Mouse (Mus musculus) liver, adult 2 months (tissue): Measurements from ENCODE around the gene Slc7a6.

ENCODE experiments used
- CTCF ChIP-seq: fragments of 200-500 bp; IDR thresholded peaks from 2 replicates; pipeline ENCODE4 v1.5.1; 2011; ENCODE audit warnings: low read depth, low read length, control low read depth
- POLR2A ChIP-seq: fragments of 200-500 bp; IDR thresholded peaks from 2 replicates; pipeline ENCODE4 v1.6.1; 2011; ENCODE audit warnings: low read length, control low read depth; ENCODE audit not compliant: insufficient read depth; ENCODE audit errors: extremely low read depth

- TF ChIP-seq CTCF (no peak), POLR2A (no peak)
Observed at GRCm38 (mm10) chr8:106129997-106130396, 38.7 kb upstream of the Slc7a6 start.
